Mouse (Mus musculus) limb, embryonic 14.5 days (tissue): ENCODE measurements around the gene Arid5b. TPM values are rescaled to one million over a fixed set of nuclear protein-coding genes. Genes with fewer than 3 reads are reported as not detected.

Experiments used
- ATAC-seq: fragments of 200-750 bp; cut with Nextera tagmentation; 2 replicates; pipeline ENCODE4 v1.8.0; 2017; ENCODE audit warnings: low read depth, moderate number of reproducible peaks, moderate TSS enrichment; ENCODE audit not compliant: low FRiP score
- DNase-seq: peaks from one replicate; pipeline ENCODE4 v3.0.0-alpha.2; 2015; ENCODE audit warnings: low spot score
- H3K27ac ChIP-seq: fragments of 300-500 bp; sonication (generic); replicated peaks from 2 replicates; pipeline ENCODE4 v1.5.1; 2014; ENCODE audit warnings: low read depth, mild to moderate bottlenecking, low read length, moderate library complexity, mixed read lengths
- H3K27me3 ChIP-seq: fragments of 300-500 bp; sonication (generic); 2 replicates; pipeline ENCODE4 v1.6.1; 2014; ENCODE audit warnings: low read length, mixed read lengths; ENCODE audit not compliant: control insufficient read depth, insufficient read depth
- H3K36me3 ChIP-seq: fragments of 300-500 bp; sonication (generic); 2 replicates; pipeline ENCODE4 v1.6.1; 2014; ENCODE audit warnings: mild to moderate bottlenecking, low read length, moderate library complexity, mixed read lengths; ENCODE audit not compliant: control insufficient read depth, insufficient read depth
- H3K4me1 ChIP-seq: fragments of 300-500 bp; sonication (generic); 2 replicates; pipeline ENCODE4 v1.6.1; 2014; ENCODE audit warnings: antibody characterized with exemption, low read length, mixed read lengths; ENCODE audit not compliant: control insufficient read depth, insufficient read depth
- H3K4me2 ChIP-seq: fragments of 300-500 bp; sonication (generic); replicated peaks from 2 replicates; pipeline ENCODE4 v1.6.1; 2014; ENCODE audit warnings: low read depth, mild to moderate bottlenecking, low read length, moderate library complexity; ENCODE audit not compliant: severe bottlenecking
- H3K4me3 ChIP-seq: fragments of 300-500 bp; sonication (generic); replicated peaks from 2 replicates; pipeline ENCODE4 v1.5.1; 2014; ENCODE audit warnings: low read length
- H3K9ac ChIP-seq: fragments of 300-500 bp; sonication (generic); 2 replicates; pipeline ENCODE4 v1.6.1; 2014; ENCODE audit warnings: mild to moderate bottlenecking, low read depth, low read length, moderate library complexity; ENCODE audit not compliant: severe bottlenecking
- H3K9me3 ChIP-seq: fragments of 300-500 bp; sonication (generic); 2 replicates; pipeline ENCODE4 v1.6.1; 2016; ENCODE audit warnings: low read length; ENCODE audit not compliant: control insufficient read depth
- POLR2A ChIP-seq: fragments of 200-500 bp; IDR thresholded peaks from 2 replicates; pipeline ENCODE4 v1.8.0; 2012; ENCODE audit warnings: inconsistent platforms, mild to moderate bottlenecking, moderate library complexity, borderline replicate concordance; ENCODE audit not compliant: insufficient read depth, insufficient read length; ENCODE audit errors: extremely low read depth
- WGBS: fragments of 180-500 bp; shearing (Covaris S2); extraction: QIAGEN DNeasy Blood & Tissue Kit; methylation state at CpG from one replicate; pipeline ENCODE4 v1.1.7; 2014; 5-methylcytosine and 5-hydroxymethylcytosine counted together
- polyA plus RNA-seq, 2 experiments: library from polyadenylated mRNA; depleted of rRNA in 1 of 2; stranded (reverse) in 1 of 2; unstranded in 1 of 2; fragments of >200 nt; fragmentation: Nextera tagmentation in 1 of 2; extraction: Ambion mirVana in 1 of 2; gene quantifications; 2 replicates each; pipeline versions ENCODE4 v1.2.1 to v1.2.3; 2012 to 2014

Gene Arid5b
- polyA plus RNA-seq, 2 experiments = 14.1 to 41.0 TPM

DNA sequence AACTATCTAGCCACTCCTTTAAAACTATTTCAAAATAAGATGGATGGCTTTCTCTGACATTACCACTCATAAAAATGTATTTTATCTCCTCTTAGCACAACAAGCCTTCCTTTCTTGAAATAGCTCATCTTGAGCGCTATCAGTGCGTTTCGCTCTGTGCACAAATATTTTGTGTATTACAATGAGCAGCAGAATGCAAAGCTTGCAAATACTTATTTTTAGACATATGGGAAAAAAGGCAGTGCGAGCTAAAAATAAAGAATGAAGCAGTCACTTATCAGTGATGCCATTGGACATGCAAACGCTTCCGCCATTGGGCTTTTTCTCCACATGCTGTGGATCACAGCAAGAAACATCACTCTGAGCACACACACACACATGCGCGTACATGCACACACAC lies 110.4 kb downstream of the Arid5b start:
- WGBS = 86% methylated on average over 8 of the region's 8 CpGs
- no peak overlapping the region for H3K4me3 ChIP-seq
- H3K9me3 ChIP-seq = no peaks in the 10 kb centered on the region
- no peaks in the 10 kb centered on the region for H3K27me3 ChIP-seq
- no peak for ATAC-seq
- no peak for TF ChIP-seq POLR2A
- no peak for DNase-seq
- no peak overlapping the region for H3K27ac ChIP-seq
- H3K36me3 ChIP-seq = no peaks in the 10 kb centered on the region
- H3K9ac ChIP-seq = no peak overlapping the region
- H3K4me1 ChIP-seq = peaks cover 38% of the 10 kb centered on the region
- H3K4me2 ChIP-seq = no peak overlapping the region

DNA sequence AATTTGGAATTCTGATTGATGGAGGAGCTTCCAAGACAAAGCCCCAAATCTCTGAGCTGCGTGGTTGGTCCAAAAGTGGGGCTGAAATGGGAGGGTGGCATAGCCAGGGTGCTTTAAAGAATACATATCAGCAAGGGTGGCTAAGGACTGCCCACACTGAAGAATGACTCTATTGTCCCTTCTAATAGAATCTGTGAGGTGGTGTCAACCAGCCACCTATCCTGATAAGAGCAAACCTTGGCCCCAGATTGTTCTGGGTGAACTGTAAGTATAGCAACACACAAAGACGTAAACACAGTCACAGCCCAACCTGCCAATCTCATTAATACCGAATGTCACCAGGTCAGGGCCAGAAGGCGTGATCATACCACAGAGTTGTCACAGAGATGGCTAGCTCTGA lies 111.4 kb downstream of the Arid5b start:
- Histone ChIP-seq H3K4me2 (no peak overlapping the region), H3K4me3 (no peak overlapping the region), H3K27me3 (no peaks in the 10 kb centered on the region), H3K4me1 (peaks cover 38% of the 10 kb centered on the region), H3K9me3 (no peaks in the 10 kb centered on the region), H3K36me3 (no peaks in the 10 kb centered on the region), H3K9ac (no peak overlapping the region), H3K27ac (no peak overlapping the region)
- 56% methylated on average over 4 of the region's 4 CpGs for WGBS
- no peak for TF ChIP-seq POLR2A
- DNase-seq (no peak), ATAC-seq (no peak)

DNA sequence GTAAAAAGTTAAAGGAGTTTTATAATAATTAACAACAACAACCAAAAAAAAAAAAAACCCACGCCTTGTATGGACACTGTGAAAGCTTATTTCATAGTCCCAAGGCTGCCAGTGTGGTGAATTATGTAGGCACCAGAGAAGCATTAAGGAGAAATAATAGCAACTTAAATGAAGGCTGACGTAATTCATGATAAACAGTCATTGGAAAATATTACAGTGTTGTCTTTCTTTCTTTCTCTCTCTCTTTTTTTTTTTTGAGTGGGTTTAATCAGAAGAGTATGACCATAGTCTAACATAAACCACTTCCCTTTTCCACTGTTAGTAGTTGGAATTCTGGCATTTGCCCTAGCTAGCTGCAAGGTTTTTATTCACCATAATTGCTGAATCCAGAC lies 111.8 kb downstream of the Arid5b start:
- Histone ChIP-seq H3K4me3 (no peak overlapping the region), H3K27me3 (no peaks in the 10 kb centered on the region), H3K4me2 (no peak overlapping the region), H3K4me1 (peaks cover 38% of the 10 kb centered on the region), H3K27ac (no peak overlapping the region), H3K36me3 (no peaks in the 10 kb centered on the region), H3K9me3 (no peaks in the 10 kb centered on the region), H3K9ac (no peak overlapping the region)
- DNase-seq (peak; percentile 52), ATAC-seq (peak; percentile 42; the same call in 1 of the 2 replicates)
- WGBS = 18% methylated on average over 2 of the region's 2 CpGs
- TF ChIP-seq POLR2A = no peak

GRCm38 (mm10) chr10:68165709-68166694 lies 112.5 kb downstream of the Arid5b start:
- Histone ChIP-seq H3K9ac (no peak overlapping the region), H3K4me1 (peaks cover 38% of the 10 kb centered on the region), H3K27me3 (no peaks in the 10 kb centered on the region), H3K27ac (0 out of 2 replicates have a peak overlapping the region, but pooled peaks have one; percentile 55), H3K4me2 (no peak overlapping the region), H3K36me3 (no peaks in the 10 kb centered on the region), H3K9me3 (no peaks in the 10 kb centered on the region), H3K4me3 (no peak overlapping the region)
- DNase-seq (no peak), ATAC-seq (peak; percentile 58; the same call in 1 of the 2 replicates)
- TF ChIP-seq POLR2A = no peak
- WGBS = 33% methylated on average over 10 of the region's 10 CpGs

DNA sequence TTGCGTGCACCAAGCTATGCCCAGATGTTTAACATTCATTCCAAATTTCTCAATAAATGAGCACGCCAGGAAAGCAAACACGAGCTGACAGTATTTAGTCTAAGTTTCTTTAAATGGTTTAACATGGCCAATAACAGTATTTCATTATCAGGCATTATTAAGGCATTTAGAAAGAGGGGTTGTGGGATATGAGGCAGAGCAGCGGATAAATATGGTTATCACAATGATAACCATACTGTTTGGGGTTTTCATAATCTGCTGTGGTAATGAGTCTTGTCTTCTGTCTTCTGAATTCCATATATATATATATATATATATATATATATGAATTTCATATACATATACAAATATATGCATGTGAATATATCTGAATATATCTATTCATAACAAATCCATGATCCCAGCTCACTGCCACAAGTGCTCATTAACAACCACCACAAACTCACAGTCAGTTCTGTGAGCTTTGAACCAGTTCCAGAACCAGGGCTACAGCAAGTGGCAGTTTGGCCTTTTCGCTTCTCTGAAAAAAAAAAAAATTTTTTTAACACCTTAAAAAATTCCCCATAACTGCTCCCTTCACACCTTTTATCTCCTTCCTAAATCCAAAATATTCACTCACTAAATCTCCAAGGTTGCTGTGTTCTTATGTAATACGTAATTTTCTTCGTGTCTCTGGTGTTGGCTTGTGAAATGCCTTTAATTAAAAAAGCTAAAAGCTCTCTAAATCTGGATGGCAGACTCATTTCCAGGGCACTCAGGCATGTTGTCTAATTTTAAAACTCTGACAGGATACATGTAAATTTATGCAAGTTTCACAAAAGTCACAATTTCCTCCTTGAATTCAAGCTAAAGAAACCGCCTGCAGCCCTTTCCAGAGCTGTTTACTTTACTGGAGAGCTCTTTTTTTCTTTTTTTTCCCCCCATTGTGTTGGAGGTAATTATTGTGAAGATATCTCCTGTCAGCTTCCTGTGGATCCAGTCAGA lies 113.5 kb downstream of the Arid5b start:
- H3K4me2 ChIP-seq = no peak overlapping the region
- no peaks in the 10 kb centered on the region for H3K36me3 ChIP-seq
- no peak for DNase-seq
- H3K27ac ChIP-seq = no peak overlapping the region
- no peak for ATAC-seq
- H3K4me3 ChIP-seq = no peak overlapping the region
- no peaks in the 10 kb centered on the region for H3K9me3 ChIP-seq
- no peak for TF ChIP-seq POLR2A
- no peak overlapping the region for H3K9ac ChIP-seq
- H3K4me1 ChIP-seq = peaks cover 38% of the 10 kb centered on the region
- no peaks in the 10 kb centered on the region for H3K27me3 ChIP-seq
- WGBS = 61% methylated on average over 8 of the region's 8 CpGs
